Mouse (Mus musculus): ENCODE measurements around the gene Spen.

DNA sequence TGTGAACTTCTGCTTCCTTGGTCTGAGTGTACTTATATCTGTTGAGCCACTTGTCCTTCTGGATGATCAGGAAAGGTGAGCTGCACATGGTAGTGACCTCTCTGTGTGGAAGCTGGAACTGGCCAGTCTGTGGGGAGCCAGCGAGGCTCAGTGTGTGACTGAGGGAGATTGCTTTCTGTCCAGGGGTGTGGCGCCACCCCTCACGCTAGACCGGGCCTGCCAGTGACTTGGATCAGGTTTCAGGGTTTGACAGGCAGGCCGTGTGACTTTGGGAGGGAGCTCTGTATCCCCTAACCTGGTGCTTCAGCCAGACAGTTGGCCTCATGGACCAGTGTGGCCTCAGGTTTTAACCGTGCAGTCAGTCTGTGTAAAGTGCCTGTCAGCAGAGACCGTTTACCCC is 80.2 kb downstream of the Spen start:
- TF ChIP-seq GATA1 (IDR thresholded peaks at IDR 0.05; ENCODE audit: low read length) (no peak), TAL1 (IDR thresholded peaks at IDR 0.05; ENCODE audit: low read length) (no peak)
